ENCODE assay signal across 9 mouse cellular contexts in the genomic region with DNA sequence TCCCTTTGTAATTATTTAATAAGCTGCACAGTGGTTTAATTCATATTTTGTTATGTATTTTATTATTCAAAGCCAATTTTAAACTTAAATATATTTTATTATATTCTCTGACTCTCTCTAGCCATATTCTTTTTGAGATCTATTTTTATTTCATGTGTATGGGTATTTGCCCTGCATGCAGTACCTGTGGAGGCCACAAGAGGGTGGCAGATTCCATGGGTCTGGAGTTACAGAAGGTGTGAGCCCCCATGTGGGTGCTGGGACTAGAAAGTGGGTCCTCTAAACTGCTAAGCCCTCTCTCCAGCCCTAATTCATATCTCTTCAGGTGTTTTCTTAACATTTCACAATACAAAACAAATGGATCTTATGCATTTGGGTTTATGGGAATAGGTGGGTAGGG. TPM values are rescaled to one million over a fixed set of nuclear protein-coding genes. Genes with fewer than 3 reads are reported as not detected.
A peak's percentile ranks its signal among the peaks of the same experiment; 100 is the strongest.
DNase-seq lines count a peak whose midpoint lies in the region; ATAC-seq lines count a peak whose summit lies in the region.
"Had no signal": no experiment of that assay in that cellular context is flagged by ENCODE, and none has a peak within 500 bp of the region (broad histone marks: within the 10 kb centered on the region; RNA-seq: fewer than 3 reads in every experiment).

No protein-coding gene starts in this region.

- intact Hi-C loops in heart, postnatal 14 days (cut with DNase I), result no loop called here

- no peaks in the 10 kb centered on the region for H3K4me1 ChIP-seq in heart, embryonic 10.5 days
- no peaks in the 10 kb centered on the region for H3K4me1 ChIP-seq in forebrain, embryonic 11.5 days (replicated peaks; ENCODE audit: control insufficient read depth, insufficient read depth, low read length)

- 0 out of 2 replicates have a peak, but pooled peaks cover 2% of the 10 kb centered on the region for H3K36me3 ChIP-seq in heart, embryonic 10.5 days
- no peaks in the 10 kb centered on the region for H3K36me3 ChIP-seq in forebrain, embryonic 11.5 days (ENCODE audit: control insufficient read depth, insufficient read depth, low read length)

- no peaks in the 10 kb centered on the region for H3K27me3 ChIP-seq in heart, embryonic 10.5 days (ENCODE audit: insufficient read depth, poor library complexity, severe bottlenecking)
- H3K27me3 ChIP-seq in forebrain, embryonic 11.5 days (ENCODE audit: control insufficient read depth, insufficient read depth, low read length), result no peaks in the 10 kb centered on the region

- DNase-seq in heart, postnatal 14 days, result peak; percentile 2 to 27
- DNase-seq in heart, embryonic 10.5 days (ENCODE audit: low spot score), result no peak
- peak; percentile 20 for DNase-seq in CD4-positive helper T cell, adult 2 months (ENCODE audit: low read depth, low spot score)
- peak; percentile 17 for DNase-seq in adipocyte (ENCODE audit: low spot score)
- no peak for DNase-seq in forebrain, embryonic 11.5 days (ENCODE audit: low spot score)
- no peak for DNase-seq in Muller cell, postnatal 12 days (ENCODE audit: inconsistent ontology term)

- H3K9me3 ChIP-seq in heart, embryonic 10.5 days, result no peaks in the 10 kb centered on the region
- H3K9me3 ChIP-seq in forebrain, embryonic 11.5 days (ENCODE audit: control insufficient read depth, low read length), result no peaks in the 10 kb centered on the region

- no peak overlapping the region for H3K4me3 ChIP-seq in heart, embryonic 10.5 days
- H3K4me3 ChIP-seq in forebrain, embryonic 11.5 days (ENCODE audit: low read depth, low read length), result no peak overlapping the region

- H3K9ac ChIP-seq in forebrain, embryonic 11.5 days (ENCODE audit: low read length), result no peak overlapping the region

- no peak overlapping the region for H3K4me2 ChIP-seq in forebrain, embryonic 11.5 days (ENCODE audit: low read depth, low read length, severe bottlenecking)

- H3K27ac ChIP-seq in heart, embryonic 10.5 days, result no peak overlapping the region
- H3K27ac ChIP-seq in forebrain, embryonic 11.5 days (ENCODE audit: low read depth, low read length), result no peak overlapping the region
- H3K27ac ChIP-seq: macrophage had no signal

- ATAC-seq in neutrophil, adult 5-6 weeks (ENCODE audit: extremely low read depth, insufficient number of reproducible peaks, low FRiP score, poor library complexity, severe bottlenecking), result 0 out of 2 replicates have a peak, but pooled peaks have one; percentile 30
- no peak for ATAC-seq in forebrain, embryonic 11.5 days (replicated peaks; ENCODE audit: low FRiP score)
- ATAC-seq in megakaryocyte-erythroid progenitor cell, adult 5-6 weeks (replicated peaks; ENCODE audit: low FRiP score, low TSS enrichment, poor library complexity, severe bottlenecking), result no peak

RNA-seq across cellular contexts. Expression of a gene that starts 55.4 kb away (rescaled TPM):
- 10 to 100 TPM; 24.9 to 34.1 TPM for total RNA-seq in heart, postnatal 14 days (2021)
- polyA plus RNA-seq in heart, embryonic 10.5 days (2016; fragmentation: Nextera tagmentation; extraction: Ambion mirVana), result 11.4 and 16.2 TPM in 2 replicates
- 56.2 and 64.9 TPM in 2 replicates for total RNA-seq in neutrophil, adult 5-6 weeks (2017)
- polyA plus RNA-seq in forebrain, embryonic 11.5 days (2014; fragmentation: Nextera tagmentation; extraction: Ambion mirVana), result 7.9 and 8.6 TPM in 2 replicates
- total RNA-seq in megakaryocyte-erythroid progenitor cell, adult 5-6 weeks (2014; fragmentation: Nextera tagmentation), result 14.1 and 15.3 TPM in 2 replicates
- 11.0 and 13.8 TPM in 2 replicates for total RNA-seq in megakaryocyte-erythroid progenitor cell, adult 5-6 weeks (2017)

Comparison
In these comparisons a context has a peak if more than half of its experiments do, and no peak if none do; other contexts are left out.
1. DNase-seq: peak in heart, postnatal 14 days (2 of 2), CD4-positive helper T cell, adult 2 months (single experiment) and adipocyte (single experiment); none in heart, embryonic 10.5 days (single experiment), forebrain, embryonic 11.5 days (single experiment) and Muller cell, postnatal 12 days (single experiment).